Mouse (Mus musculus): ENCODE data around the gene Glb1.

GRCm38 (mm10) chr9:114462569-114462968 lies 61.7 kb downstream of the Glb1 start:
- TF ChIP-seq CTCF (IDR thresholded peaks at IDR 0.05; ENCODE audit: low read depth) (no peak), EP300 (IDR thresholded peaks at IDR 0.05; ENCODE audit: low read depth) (no peak)
